Mouse (Mus musculus): ENCODE data around the gene Gprc5b.

The Gprc5b gene

GRCm38 (mm10) chr7:118989275-118989856, 5.6 kb downstream of the Gprc5b start:
- DNase-seq = no peak

GRCm38 (mm10) chr7:118986369-118986768, 8.6 kb downstream of the Gprc5b start:
- no peak for DNase-seq

GRCm38 (mm10) chr7:118985786-118986185, 9.2 kb downstream of the Gprc5b start:
- no peak for DNase-seq

- DNase-seq = no peak
Observed at GRCm38 (mm10) chr7:118983961-118984360, 11.1 kb downstream of the Gprc5b start.

GRCm38 (mm10) chr7:118982586-118982985, 12.4 kb downstream of the Gprc5b start:
- DNase-seq = no peak

GRCm38 (mm10) chr7:118981831-118982230, 13.2 kb downstream of the Gprc5b start:
- DNase-seq = no peak

GRCm38 (mm10) chr7:118981346-118981745, 13.7 kb downstream of the Gprc5b start:
- DNase-seq = no peak

- no peak for DNase-seq
Observed at GRCm38 (mm10) chr7:118979708-118980107, 15.3 kb downstream of the Gprc5b start.

GRCm38 (mm10) chr7:118979121-118979520, 15.9 kb downstream of the Gprc5b start:
- DNase-seq = no peak

GRCm38 (mm10) chr7:118977167-118977543, 17.9 kb downstream of the Gprc5b start:
- no peak for DNase-seq

- DNase-seq = no peak
Observed at GRCm38 (mm10) chr7:118976414-118977166, 18.4 kb downstream of the Gprc5b start.

GRCm38 (mm10) chr7:118975837-118976236, 19.2 kb downstream of the Gprc5b start:
- no peak for DNase-seq

GRCm38 (mm10) chr7:118973377-118973776, 21.6 kb downstream of the Gprc5b start:
- no peak for DNase-seq

- DNase-seq = no peak
Observed at GRCm38 (mm10) chr7:118972306-118972705, 22.7 kb downstream of the Gprc5b start.

- DNase-seq = no peak
Observed at GRCm38 (mm10) chr7:118971499-118971898, 23.5 kb downstream of the Gprc5b start.

- DNase-seq = no peak
Observed at GRCm38 (mm10) chr7:118968870-118969269, 26.1 kb downstream of the Gprc5b start.

- DNase-seq = no peak
Observed at GRCm38 (mm10) chr7:118965198-118965597, 29.8 kb downstream of the Gprc5b start.

GRCm38 (mm10) chr7:118964777-118965176, 30.2 kb downstream of the Gprc5b start:
- no peak for DNase-seq

- no peak for DNase-seq
Observed at GRCm38 (mm10) chr7:118959209-118959608, 35.8 kb downstream of the Gprc5b start.

GRCm38 (mm10) chr7:118956616-118957246, 38.3 kb downstream of the Gprc5b start:
- no peak for DNase-seq

GRCm38 (mm10) chr7:118954968-118955367, 40.0 kb downstream of the Gprc5b start:
- no peak for DNase-seq

- DNase-seq = no peak
Observed at GRCm38 (mm10) chr7:118953626-118954282, 41.3 kb downstream of the Gprc5b start.

GRCm38 (mm10) chr7:118949749-118950148, 45.3 kb downstream of the Gprc5b start:
- no peak for DNase-seq
